Mouse (Mus musculus): Measurements from ENCODE around the gene Ccnl2. TPM values are rescaled to one million over a fixed set of nuclear protein-coding genes. Genes with fewer than 3 reads are reported as not detected.
A peak's percentile ranks its signal among the peaks of the same experiment; 100 is the strongest.
"Not testable (repeated sequence)": the region's sequence is repeated elsewhere in the genome, so short reads cannot be mapped to it uniquely, and the experiment has no call there.

Ccnl2 gene
- total and polyA plus RNA-seq, 3 experiments = 46.1 to 103 (median 48.6) TPM

GRCm38 (mm10) chr4:155785819-155786218, 26.5 kb upstream of the Ccnl2 start, which contains the start of gene Tmem88b (continued):
- TF ChIP-seq ETS1 (IDR thresholded peaks at IDR 0.05; ENCODE audit: low read depth, low read length) = peak; percentile 61; the same call in 1 of the 2 replicates
- TF ChIP-seq BHLHE40 (IDR thresholded peaks at IDR 0.05; ENCODE audit: borderline replicate concordance, low read depth, low read length) = no peak
- TF ChIP-seq CHD1 (IDR thresholded peaks at IDR 0.05; ENCODE audit: low read depth, low read length) = no peak
- TF ChIP-seq E2F4 (IDR thresholded peaks at IDR 0.05; ENCODE audit: borderline replicate concordance, low read depth, low read length) = no peak
- no peak for TF ChIP-seq GABPA (IDR thresholded peaks at IDR 0.05; ENCODE audit: low read depth, low read length)
- 0 out of 2 replicates have a peak, but pooled peaks have one; percentile 57 for TF ChIP-seq TBP (IDR thresholded peaks at IDR 0.05; ENCODE audit: low read depth, low read length)

DNA sequence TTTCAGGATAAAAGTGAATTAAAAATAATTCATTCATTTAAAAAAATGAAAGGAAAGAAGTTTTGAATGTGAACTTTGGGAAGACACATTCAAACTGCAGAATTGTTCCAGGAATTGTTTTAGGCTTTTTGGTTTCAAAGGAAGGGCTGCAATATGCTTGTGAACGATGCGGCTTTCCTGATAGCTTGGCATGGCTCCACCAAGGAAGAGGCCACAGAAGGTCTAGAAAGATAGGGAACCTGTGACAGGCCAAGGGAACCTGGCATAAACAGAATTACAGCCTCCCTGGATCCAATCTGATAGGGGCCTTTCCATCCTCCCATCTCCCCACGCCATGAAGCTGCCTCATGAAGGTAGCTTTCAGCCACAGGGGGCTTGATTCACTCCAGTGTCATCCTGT, 24.0 kb upstream of the Ccnl2 start:
- DNase-seq (ENCODE audit: low read depth, low spot score) = peak; percentile 89
- Histone ChIP-seq H3K9ac (ENCODE audit: control insufficient read depth, low read depth, low read length, poor library complexity, severe bottlenecking) (no peak overlapping the region), H3K36me3 (ENCODE audit: control insufficient read depth in 1 of 2, insufficient read depth in 2 of 2, low read length in 2 of 2) (peaks cover 0 to 18% of the 10 kb centered on the region in 2 experiments; a peak in 2 of 4 replicates), H3K9me3 (replicated peaks; ENCODE audit: insufficient read depth, low read length) (no peaks in the 10 kb centered on the region), H3K27me3 (ENCODE audit: control insufficient read depth in 1 of 2, insufficient read depth in 2 of 2, low read length in 2 of 2) (no peaks in the 10 kb centered on the region), H3K27ac (ENCODE audit: control insufficient read depth, low read depth, low read length) (peak overlapping the region; percentile 85), H3K4me3 (ENCODE audit: control insufficient read depth in 1 of 2, insufficient read depth in 1 of 2, low read depth in 2 of 2, low read length in 2 of 2) (no peak overlapping the region), H3K79me2 (ENCODE audit: control insufficient read depth, insufficient read depth, low read length, poor library complexity) (no peaks in the 10 kb centered on the region; the same call in 1 of the 2 replicates), H3K4me1 (ENCODE audit: control insufficient read depth in 1 of 2, insufficient read depth in 2 of 2, low read length in 2 of 2) (peaks cover 14 to 23% of the 10 kb centered on the region in 2 experiments)
- peak; percentile 25; the same call in 1 of the 2 replicates for TF ChIP-seq MAX (IDR thresholded peaks at IDR 0.05; ENCODE audit: low read length)
- TF ChIP-seq SIN3A (IDR thresholded peaks at IDR 0.05; ENCODE audit: low read length) = peak; percentile 71; the same call in 1 of the 2 replicates
- TF ChIP-seq ZMIZ1 (IDR thresholded peaks at IDR 0.05; ENCODE audit: low read depth, low read length) = no peak
- TF ChIP-seq UBTF (IDR thresholded peaks at IDR 0.05; ENCODE audit: borderline replicate concordance, insufficient read depth, low read depth, low read length) = no peak
- peak; percentile 91 for TF ChIP-seq RCOR1 (IDR thresholded peaks at IDR 0.05; ENCODE audit: low read depth, low read length)
- TF ChIP-seq HCFC1 (IDR thresholded peaks at IDR 0.05; ENCODE audit: low read depth, low read length) = peak; percentile 46; the same call in 1 of the 2 replicates
- peak; percentile 21; the same call in 1 of the 2 replicates for TF ChIP-seq MYC (IDR thresholded peaks at IDR 0.05; ENCODE audit: low read depth, low read length)
- peak; percentile 95 for TF ChIP-seq GATA1 (IDR thresholded peaks at IDR 0.05; ENCODE audit: low read depth, low read length)
- 0 out of 2 replicates have a peak, but pooled peaks have one; percentile 12 for TF ChIP-seq JUND (IDR thresholded peaks at IDR 0.05; ENCODE audit: low read depth, low read length)
- TF ChIP-seq ZNF384 (IDR thresholded peaks at IDR 0.05; ENCODE audit: low read depth, low read length) = no peak
- 0 out of 2 replicates have a peak, but pooled peaks have one; percentile 0 for TF ChIP-seq NRF1 (IDR thresholded peaks at IDR 0.05; ENCODE audit: insufficient read depth, low read depth, low read length, poor library complexity, severe bottlenecking)
- TF ChIP-seq TCF12 (IDR thresholded peaks at IDR 0.05; ENCODE audit: low read depth, low read length) = peak; percentile 95
- peak; percentile 93 to 96 for TF ChIP-seq EP300 (IDR thresholded peaks at IDR 0.05; ENCODE audit: low read depth in 1 of 2, low read length in 2 of 2)
- peak; percentile 82 for TF ChIP-seq ETS1 (IDR thresholded peaks at IDR 0.05; ENCODE audit: low read depth, low read length)
- TF ChIP-seq MAFK (IDR thresholded peaks at IDR 0.05; ENCODE audit: borderline replicate concordance, low read depth, low read length) = peak; percentile 70; the same call in 1 of the 2 replicates
- TF ChIP-seq E2F4 (IDR thresholded peaks at IDR 0.05; ENCODE audit: borderline replicate concordance, low read depth, low read length) = no peak
- peak; percentile 95 for TF ChIP-seq TAL1 (IDR thresholded peaks at IDR 0.05; ENCODE audit: low read length)
- 0 out of 2 replicates have a peak, but pooled peaks have one; percentile 45 for TF ChIP-seq ELF1 (IDR thresholded peaks at IDR 0.05; ENCODE audit: low read depth, low read length)
- peak; percentile 39; the same call in 1 of the 2 replicates for TF ChIP-seq POLR2AphosphoS2 (IDR thresholded peaks at IDR 0.05; ENCODE audit: low read length)

- peak overlapping the region; percentile 85 for H3K27ac ChIP-seq (ENCODE audit: control insufficient read depth, low read depth, low read length)
- H3K4me1 ChIP-seq (ENCODE audit: control insufficient read depth in 1 of 2, insufficient read depth in 2 of 2, low read length in 2 of 2) = peaks cover 11 to 17% of the 10 kb centered on the region in 2 experiments
- H3K36me3 ChIP-seq (ENCODE audit: control insufficient read depth in 1 of 2, insufficient read depth in 2 of 2, low read length in 2 of 2) = peaks cover 0 to 16% of the 10 kb centered on the region in 2 experiments; a peak in 2 of 4 replicates
- H3K4me3 ChIP-seq (ENCODE audit: control insufficient read depth in 1 of 2, insufficient read depth in 1 of 2, low read depth in 2 of 2, low read length in 2 of 2); H3K27me3 ChIP-seq (ENCODE audit: control insufficient read depth in 1 of 2, insufficient read depth in 2 of 2, low read length in 2 of 2); H3K9ac ChIP-seq (ENCODE audit: control insufficient read depth, low read depth, low read length, poor library complexity, severe bottlenecking); H3K79me2 ChIP-seq (ENCODE audit: control insufficient read depth, insufficient read depth, low read length, poor library complexity); H3K9me3 ChIP-seq (replicated peaks; ENCODE audit: insufficient read depth, low read length); DNase-seq (ENCODE audit: low read depth, low spot score): not testable (repeated sequence)
Observed at GRCm38 (mm10) chr4:155788833-155789232, 23.5 kb upstream of the Ccnl2 start.

All from MEL (cell line).